ENCODE assay signal across 8 mouse cellular contexts in genomic region chr3:126746148-126746803, GRCm38 (mm10).
A peak's percentile ranks its signal among the peaks of the same experiment; 100 is the strongest.
DNase-seq lines count a peak whose midpoint lies in the region; ATAC-seq and TF ChIP-seq lines count a peak whose summit lies in the region.
"Had no signal": no experiment of that assay in that cellular context is flagged by ENCODE, and none has a peak within 500 bp of the region (broad histone marks: within the 10 kb centered on the region; RNA-seq: fewer than 3 reads in every experiment).

No protein-coding gene starts in this region.

- no peak overlapping the region for H3K4me3 ChIP-seq in heart, embryonic 12.5 days
- H3K4me3 ChIP-seq in kidney, embryonic 15.5 days (replicated peaks), result no peak overlapping the region
- H3K4me3 ChIP-seq in stomach, postnatal 0 days (ENCODE audit: low read depth, low read length), result no peak overlapping the region
- no peak overlapping the region for H3K4me3 ChIP-seq in left cerebral cortex, adult 2 months
- H3K4me3 ChIP-seq: limb, embryonic 12.5 days had no signal

- peak overlapping the region; percentile 90 for H3K27ac ChIP-seq in heart, embryonic 12.5 days (ENCODE audit: poor library complexity, severe bottlenecking)
- no peak overlapping the region for H3K27ac ChIP-seq in kidney, embryonic 15.5 days
- H3K27ac ChIP-seq in stomach, postnatal 0 days (replicated peaks), result no peak overlapping the region
- H3K27ac ChIP-seq in left cerebral cortex, adult 2 months, result no peak overlapping the region
- H3K27ac ChIP-seq: limb, embryonic 12.5 days had no signal

- no peak for TF ChIP-seq EP300 in stomach, postnatal 0 days (optimal IDR thresholded peaks at IDR 0.05)

- DNase-seq in retina, postnatal 1 day, result peak; percentile 66
- no peak for DNase-seq in retina, embryonic 14.5 days (ENCODE audit: low spot score)
- DNase-seq in stomach, postnatal 0 days (ENCODE audit: low spot score), result peak; percentile 63
- DNase-seq in spleen, postnatal 14 days (ENCODE audit: low spot score in 2 of 2), result no peak
- DNase-seq in left cerebral cortex, adult 2 months (ENCODE audit: extremely low spot score in 1 of 2, low spot score in 2 of 2), result no peak

- H3K27me3 ChIP-seq in heart, embryonic 12.5 days (replicated peaks), result no peaks in the 10 kb centered on the region
- no peaks in the 10 kb centered on the region for H3K27me3 ChIP-seq in kidney, embryonic 15.5 days
- no peaks in the 10 kb centered on the region for H3K27me3 ChIP-seq in stomach, postnatal 0 days (ENCODE audit: control insufficient read depth, insufficient read depth, low read length)
- H3K27me3 ChIP-seq: limb, embryonic 12.5 days had no signal

- intact Hi-C loops in left cerebral cortex, adult 2 months (cut with DNase I), result no loop called here

- H3K4me2 ChIP-seq in heart, embryonic 12.5 days, result peak overlapping the region; percentile 50
- no peak overlapping the region for H3K4me2 ChIP-seq in kidney, embryonic 15.5 days
- H3K4me2 ChIP-seq in stomach, postnatal 0 days (replicated peaks; ENCODE audit: low read depth), result no peak overlapping the region
- H3K4me2 ChIP-seq: limb, embryonic 12.5 days had no signal

- TF ChIP-seq CTCF in stomach, postnatal 0 days (IDR thresholded peaks at IDR 0.05; ENCODE audit: low read depth), result no peak
- no peak for TF ChIP-seq CTCF in left cerebral cortex, adult 2 months (IDR thresholded peaks at IDR 0.05)

- 40% methylated on average over 11 of the region's 11 CpGs for WGBS in heart, embryonic 12.5 days
- WGBS in kidney, embryonic 15.5 days, result 60% methylated on average over 11 of the region's 11 CpGs
- WGBS in stomach, postnatal 0 days, result 53% methylated on average over 11 of the region's 11 CpGs

- no peaks in the 10 kb centered on the region for H3K36me3 ChIP-seq in heart, embryonic 12.5 days
- H3K36me3 ChIP-seq in kidney, embryonic 15.5 days, result no peaks in the 10 kb centered on the region
- H3K36me3 ChIP-seq in stomach, postnatal 0 days (ENCODE audit: control insufficient read depth, insufficient read depth, low read length), result no peaks in the 10 kb centered on the region
- H3K36me3 ChIP-seq: limb, embryonic 12.5 days had no signal

- peak; percentile 89 for ATAC-seq in heart, embryonic 12.5 days (ENCODE audit: insufficient number of reproducible peaks, low FRiP score)
- ATAC-seq in kidney, embryonic 15.5 days (replicated peaks; ENCODE audit: low FRiP score), result peak; percentile 40; the same call in 1 of the 2 replicates
- peak; percentile 67 for ATAC-seq in stomach, postnatal 0 days (ENCODE audit: low FRiP score, low TSS enrichment)

- H3K9me3 ChIP-seq in heart, embryonic 12.5 days (replicated peaks), result no peaks in the 10 kb centered on the region
- H3K9me3 ChIP-seq in kidney, embryonic 15.5 days (replicated peaks), result no peaks in the 10 kb centered on the region
- H3K9me3 ChIP-seq in stomach, postnatal 0 days (ENCODE audit: control insufficient read depth, low read length), result no peaks in the 10 kb centered on the region
- H3K9me3 ChIP-seq: limb, embryonic 12.5 days had no signal

- peaks cover 41% of the 10 kb centered on the region for H3K4me1 ChIP-seq in heart, embryonic 12.5 days (replicated peaks)
- H3K4me1 ChIP-seq in kidney, embryonic 15.5 days, result peaks cover 5% of the 10 kb centered on the region; the same call in 1 of the 2 replicates
- no peaks in the 10 kb centered on the region for H3K4me1 ChIP-seq in stomach, postnatal 0 days (replicated peaks; ENCODE audit: control insufficient read depth, insufficient read depth)

- peak overlapping the region; percentile 61; the same call in 1 of the 2 replicates for H3K9ac ChIP-seq in heart, embryonic 12.5 days
- H3K9ac ChIP-seq in kidney, embryonic 15.5 days, result no peak overlapping the region
- H3K9ac ChIP-seq in stomach, postnatal 0 days (ENCODE audit: low read length), result no peak overlapping the region
- H3K9ac ChIP-seq: limb, embryonic 12.5 days had no signal

Comparison
In these comparisons a context has a peak if more than half of its experiments do, and no peak if none do; other contexts are left out.
1. DNase-seq: peak in retina, postnatal 1 day (single experiment) and stomach, postnatal 0 days (single experiment); none in retina, embryonic 14.5 days (single experiment), spleen, postnatal 14 days (0 of 2) and left cerebral cortex, adult 2 months (0 of 2).
2. Peak in every context shown above with its lines, with median percentiles within 50 percentile points of each other: ATAC-seq.